Mouse (Mus musculus): ENCODE results near the gene Fam184b.
"Not testable (repeated sequence)": the region's sequence is repeated elsewhere in the genome, so short reads cannot be mapped to it uniquely, and the experiment has no call there.

Fam184b gene

GRCm38 (mm10) chr5:45638806-45639714 is at the start of gene Fam184b:
Gene Fam184b (minus strand): TSS chr5:45639614.
- DNase-seq (ENCODE audit: low spot score in 2 of 2): peak; percentile 13 to 66

- DNase-seq (ENCODE audit: low spot score in 2 of 2): no peak
Observed at GRCm38 (mm10) chr5:45689152-45689551, 49.7 kb upstream of the Fam184b start.

- no peak for DNase-seq (ENCODE audit: low spot score in 2 of 2)
Observed at GRCm38 (mm10) chr5:45686223-45686622, 46.8 kb upstream of the Fam184b start.

- no peak for DNase-seq (ENCODE audit: low spot score in 2 of 2)
Observed at GRCm38 (mm10) chr5:45685243-45685642, 45.8 kb upstream of the Fam184b start.

GRCm38 (mm10) chr5:45683388-45683787 is 44.0 kb upstream of the Fam184b start:
- DNase-seq (ENCODE audit: low spot score in 2 of 2): no peak

- no peak for DNase-seq (ENCODE audit: low spot score in 2 of 2)
Observed at GRCm38 (mm10) chr5:45679955-45680354, 40.5 kb upstream of the Fam184b start.

GRCm38 (mm10) chr5:45677639-45678038 is 38.2 kb upstream of the Fam184b start:
- DNase-seq (ENCODE audit: low spot score in 2 of 2): no peak

GRCm38 (mm10) chr5:45675032-45675431 is 35.6 kb upstream of the Fam184b start:
- no peak for DNase-seq (ENCODE audit: low spot score in 2 of 2)

GRCm38 (mm10) chr5:45670894-45671494 is 31.6 kb upstream of the Fam184b start:
- no peak for DNase-seq (ENCODE audit: low spot score in 2 of 2)

- no peak for DNase-seq (ENCODE audit: low spot score in 2 of 2)
Observed at GRCm38 (mm10) chr5:45670280-45670670, 30.9 kb upstream of the Fam184b start.

GRCm38 (mm10) chr5:45669598-45670279 is 30.3 kb upstream of the Fam184b start, which contains the start of gene Ncapg:
Gene Ncapg (plus strand): TSS chr5:45669919.
- peak; percentile 100 for DNase-seq (ENCODE audit: low spot score in 2 of 2)

GRCm38 (mm10) chr5:45669234-45669597 is 29.8 kb upstream of the Fam184b start:
- DNase-seq (ENCODE audit: low spot score in 2 of 2): no peak

GRCm38 (mm10) chr5:45668831-45669230 is 29.4 kb upstream of the Fam184b start:
- no peak for DNase-seq (ENCODE audit: low spot score in 2 of 2)

- no peak for DNase-seq (ENCODE audit: low spot score in 2 of 2)
Observed at GRCm38 (mm10) chr5:45668324-45668723, 28.9 kb upstream of the Fam184b start.

- DNase-seq (ENCODE audit: low spot score in 2 of 2): not testable (repeated sequence)
Observed at GRCm38 (mm10) chr5:45658406-45658805, 19.0 kb upstream of the Fam184b start.

- no peak for DNase-seq (ENCODE audit: low spot score in 2 of 2)
Observed at GRCm38 (mm10) chr5:45651026-45651703, 11.8 kb upstream of the Fam184b start.

GRCm38 (mm10) chr5:45639715-45640092 is 290 bp upstream of the Fam184b start:
- no peak for DNase-seq (ENCODE audit: low spot score in 2 of 2)

GRCm38 (mm10) chr5:45638378-45638777 is 1.0 kb downstream of the Fam184b start:
- no peak for DNase-seq (ENCODE audit: low spot score in 2 of 2)

- DNase-seq (ENCODE audit: low spot score in 2 of 2): no peak
Observed at GRCm38 (mm10) chr5:45629470-45629869, 9.9 kb downstream of the Fam184b start.

- DNase-seq (ENCODE audit: low spot score in 2 of 2): no peak
Observed at GRCm38 (mm10) chr5:45627771-45628170, 11.6 kb downstream of the Fam184b start.

GRCm38 (mm10) chr5:45621511-45621910 is 17.9 kb downstream of the Fam184b start:
- no peak for DNase-seq (ENCODE audit: low spot score in 2 of 2)

GRCm38 (mm10) chr5:45599056-45599455 is 40.4 kb downstream of the Fam184b start:
- no peak for DNase-seq (ENCODE audit: low spot score in 2 of 2)

Measured in spleen, postnatal 4 days (tissue).